Mouse (Mus musculus): ENCODE data around the gene Cox6b1.

Gene Cox6b1

GRCm38 (mm10) chr7:30586455-30587020 lies 39.4 kb downstream of the Cox6b1 start:
- DNase-seq (ENCODE audit: low read depth, low spot score), result no peak

GRCm38 (mm10) chr7:30585170-30585569 lies 40.8 kb downstream of the Cox6b1 start:
- no peak for DNase-seq (ENCODE audit: low read depth, low spot score)

- no peak for DNase-seq (ENCODE audit: low read depth, low spot score)
These were observed 41.6 kb downstream of the Cox6b1 start for GRCm38 (mm10) chr7:30584339-30584738.

- DNase-seq (ENCODE audit: low read depth, low spot score), result no peak
These were observed 44.4 kb downstream of the Cox6b1 start for GRCm38 (mm10) chr7:30581547-30581946.

- DNase-seq (ENCODE audit: low read depth, low spot score), result no peak
These were observed 46.0 kb downstream of the Cox6b1 start for GRCm38 (mm10) chr7:30579950-30580349.

- no peak for DNase-seq (ENCODE audit: low read depth, low spot score)
These were observed 53.0 kb downstream of the Cox6b1 start for GRCm38 (mm10) chr7:30572969-30573368.

- DNase-seq (ENCODE audit: low read depth, low spot score), result no peak
These were observed 53.6 kb downstream of the Cox6b1 start for GRCm38 (mm10) chr7:30572389-30572788.

GRCm38 (mm10) chr7:30567555-30567954 lies 58.4 kb downstream of the Cox6b1 start:
- no peak for DNase-seq (ENCODE audit: low read depth, low spot score)
